Mouse (Mus musculus) cerebellum, adult (tissue): ENCODE data around the gene Stk32c.

Experiments used
- ATAC-seq: cut with Nextera tagmentation; 2 replicates; pipeline ENCODE4 v1.9.2; 2017; ENCODE audit warnings: mild to moderate bottlenecking, moderate library complexity, mixed read lengths; ENCODE audit not compliant: insufficient number of reproducible peaks, low FRiP score, low TSS enrichment

The Stk32c gene

GRCm38 (mm10) chr7:139230241-139230640 lies 17.1 kb upstream of the Stk32c start:
- no peak for ATAC-seq

DNA sequence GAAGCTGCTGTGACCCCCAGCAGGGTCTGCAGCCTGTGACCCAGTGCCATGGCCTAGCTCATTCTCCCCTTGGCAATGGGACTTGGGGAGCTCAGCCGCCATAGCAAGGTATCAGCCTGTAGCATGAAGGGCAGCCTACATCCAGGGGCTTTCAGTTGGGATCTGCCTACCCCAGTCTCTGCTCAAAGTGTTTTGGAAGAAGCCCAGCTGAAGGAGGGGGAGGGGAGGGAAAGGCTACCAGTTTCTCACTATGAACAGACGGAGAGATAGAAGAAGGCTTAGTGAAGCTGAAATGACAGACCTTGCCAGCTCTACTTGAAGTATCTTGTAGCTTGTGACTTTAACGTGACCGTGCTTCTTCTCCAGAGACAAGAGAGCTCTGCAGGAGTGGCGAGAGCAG lies 16.7 kb upstream of the Stk32c start:
- ATAC-seq = no peak

DNA sequence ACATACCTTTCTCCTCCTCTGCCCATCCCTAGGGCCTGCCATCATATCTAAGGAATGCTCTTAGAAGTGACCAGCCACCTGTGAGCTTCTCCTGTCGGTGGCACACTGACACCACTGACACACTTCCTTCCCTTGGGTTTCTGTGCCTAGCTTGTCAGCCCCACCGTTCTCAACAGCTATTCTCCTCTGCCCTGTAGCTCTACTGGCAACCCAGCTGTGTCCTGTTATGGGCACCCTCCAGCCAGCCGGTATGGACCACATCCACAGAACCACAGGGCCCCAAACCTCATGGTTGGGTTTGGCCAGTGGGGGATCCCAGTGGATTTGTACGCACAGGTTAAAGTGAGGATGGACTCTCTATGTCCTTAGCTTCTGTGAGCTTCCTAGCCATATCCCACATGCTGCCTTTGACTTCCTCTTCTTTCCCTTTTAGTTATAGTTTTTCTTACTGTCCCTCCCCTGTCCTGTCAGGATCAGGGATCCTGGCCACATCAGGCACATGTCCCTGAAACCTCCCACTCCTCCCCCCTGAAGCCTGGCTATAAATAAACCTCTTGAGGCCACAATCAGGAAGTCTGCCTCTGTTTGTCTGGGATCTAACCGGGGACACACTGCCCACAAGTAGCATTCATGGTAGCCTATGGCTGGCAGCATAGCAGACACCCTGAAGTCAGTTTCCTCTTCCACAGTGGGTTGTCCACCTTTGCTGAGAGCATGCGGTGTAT lies 15.5 kb upstream of the Stk32c start:
- ATAC-seq = no peak

GRCm38 (mm10) chr7:139226416-139226815 lies 13.3 kb upstream of the Stk32c start:
- ATAC-seq = no peak

DNA sequence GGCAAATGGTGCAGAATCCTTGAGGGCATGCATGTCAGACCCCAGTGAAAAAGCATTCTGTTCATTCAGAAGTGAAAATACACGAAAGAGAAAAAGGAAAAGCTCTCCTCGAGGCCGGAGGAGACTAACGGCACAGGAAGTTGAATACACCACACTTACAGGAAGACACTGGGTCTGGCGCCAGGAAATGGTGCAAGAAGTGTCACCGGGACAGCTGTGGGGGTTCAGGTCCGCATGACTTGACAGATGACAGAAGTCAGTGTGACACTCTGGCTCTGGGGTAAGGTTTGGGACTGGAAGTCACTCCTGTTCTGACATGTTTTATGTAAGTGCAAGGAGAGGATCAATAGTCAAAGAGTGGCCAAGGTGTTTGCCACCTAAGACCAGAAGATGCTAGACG lies 11.6 kb upstream of the Stk32c start:
- ATAC-seq = no peak

- no peak for ATAC-seq
Measured at GRCm38 (mm10) chr7:139224070-139224469, 11.0 kb upstream of the Stk32c start.

- ATAC-seq = no peak
Measured at GRCm38 (mm10) chr7:139222341-139222740, 9.2 kb upstream of the Stk32c start.

DNA sequence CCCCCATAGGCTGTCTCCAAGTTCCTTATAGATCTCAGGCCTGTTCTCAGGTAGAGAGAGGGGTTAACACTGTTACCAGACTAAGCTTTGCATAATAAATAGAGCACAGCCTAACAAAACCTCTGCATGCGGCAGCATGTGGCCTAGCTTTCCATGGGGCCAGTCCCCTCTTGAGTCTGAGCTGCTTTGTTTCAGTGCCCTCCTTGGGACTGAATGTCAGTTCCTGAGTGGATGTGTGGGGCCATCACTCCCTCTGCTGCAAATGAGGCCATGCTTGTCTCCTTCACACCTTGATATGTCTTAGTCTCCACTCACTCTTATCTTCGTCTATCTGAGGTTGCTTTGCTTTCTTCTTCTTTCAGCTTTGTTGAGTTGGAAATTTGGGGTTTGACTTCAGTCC lies 8.7 kb upstream of the Stk32c start:
- no peak for ATAC-seq

DNA sequence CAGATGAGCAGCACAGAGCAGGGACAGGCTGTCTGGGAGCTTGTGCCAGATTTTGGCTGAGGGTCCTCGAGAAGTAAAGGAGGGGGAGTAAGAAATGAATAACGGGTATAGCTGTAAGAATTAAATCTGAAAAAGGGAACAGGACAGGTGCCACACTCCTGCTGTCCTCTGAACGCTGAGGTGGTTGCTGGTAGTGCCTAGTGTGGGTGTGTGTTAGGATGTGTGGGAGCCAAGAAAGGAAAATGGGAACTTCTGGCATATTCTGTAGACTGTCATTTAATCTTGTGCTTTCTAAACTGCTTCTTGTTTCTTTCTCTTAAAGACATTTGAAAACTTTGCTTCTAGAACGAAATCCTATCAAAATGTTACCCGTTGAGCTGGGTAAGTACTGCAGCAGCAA lies 8.0 kb upstream of the Stk32c start:
- ATAC-seq = no peak

DNA sequence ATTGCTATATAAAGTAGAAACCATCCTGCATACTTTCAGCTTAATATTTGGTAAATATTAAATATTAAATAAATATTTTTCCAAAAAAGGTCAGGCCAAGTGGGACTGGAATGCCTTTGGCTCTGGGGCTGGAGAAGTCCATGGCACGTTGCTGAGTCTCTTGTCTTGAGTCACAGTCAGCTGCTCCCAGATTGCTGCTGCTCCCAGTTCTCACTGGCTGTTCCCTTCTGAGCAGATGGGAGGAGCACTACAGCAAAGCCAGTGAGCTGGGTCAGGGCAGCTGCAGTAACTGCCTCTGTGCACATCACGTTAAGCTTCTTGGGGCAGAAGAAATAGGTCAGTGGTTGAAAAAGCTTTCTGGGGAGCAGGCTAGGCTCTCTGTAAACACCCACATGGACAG lies 7.2 kb upstream of the Stk32c start:
- ATAC-seq = no peak

DNA sequence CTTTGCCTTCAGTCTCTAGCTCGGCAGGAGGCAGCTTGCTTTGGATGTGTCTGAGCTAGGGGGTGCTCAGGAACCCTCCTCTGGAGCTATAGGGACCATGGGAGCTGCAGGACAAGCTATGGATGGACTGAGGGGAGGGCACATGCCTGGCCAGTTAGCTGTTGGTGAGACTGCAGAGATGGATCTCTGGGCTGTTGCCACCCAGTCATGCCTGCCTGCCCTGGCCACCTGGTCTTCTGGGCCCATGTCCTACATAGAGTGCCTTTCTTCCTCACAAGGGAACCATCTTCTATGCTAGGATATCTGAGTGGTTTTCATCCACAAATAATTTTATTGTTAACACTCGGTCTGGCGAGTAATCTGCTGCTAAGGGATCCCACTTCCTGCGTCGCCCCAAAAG lies 6.4 kb upstream of the Stk32c start:
- ATAC-seq = no peak

DNA sequence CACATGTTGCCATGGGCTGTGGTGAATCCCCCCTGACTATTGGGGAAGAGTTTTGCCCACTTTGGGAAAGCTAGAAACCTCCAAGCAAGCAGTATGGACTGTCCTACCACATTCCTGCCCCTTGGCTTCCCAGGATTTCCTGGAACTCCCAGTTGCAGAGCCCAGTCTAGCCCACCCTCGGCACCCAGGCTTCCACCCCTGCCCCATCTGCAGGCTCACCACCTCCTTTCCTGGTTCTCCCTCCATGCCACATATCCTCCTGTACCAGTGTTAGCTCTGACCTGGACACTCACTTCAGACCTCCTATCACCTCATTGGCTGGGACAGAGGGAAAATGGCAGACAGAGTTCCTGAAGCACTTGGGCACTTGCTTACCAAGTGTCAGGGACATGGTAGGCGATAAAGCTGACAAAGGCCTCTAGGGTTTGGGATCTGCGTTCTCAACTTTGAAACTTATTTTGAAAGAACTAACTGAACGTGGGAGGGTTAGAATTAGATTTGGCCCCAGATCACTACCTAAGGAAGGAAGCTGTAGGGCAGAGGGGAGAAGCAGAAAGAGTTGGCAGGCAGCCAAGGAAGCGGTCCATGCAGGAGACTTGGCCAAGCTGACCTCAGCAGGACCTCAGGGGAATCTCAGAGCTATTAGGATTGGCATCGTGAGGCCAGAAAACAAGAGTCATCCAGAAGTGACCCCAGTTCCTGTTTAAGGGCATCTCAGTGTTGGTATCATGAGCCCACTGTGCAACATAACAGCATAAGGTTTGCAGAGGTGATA lies 5.7 kb upstream of the Stk32c start:
- ATAC-seq = no peak

GRCm38 (mm10) chr7:139217046-139217445 lies 3.9 kb upstream of the Stk32c start:
- ATAC-seq = no peak

- no peak for ATAC-seq
Measured at GRCm38 (mm10) chr7:139216464-139216863, 3.4 kb upstream of the Stk32c start.

DNA sequence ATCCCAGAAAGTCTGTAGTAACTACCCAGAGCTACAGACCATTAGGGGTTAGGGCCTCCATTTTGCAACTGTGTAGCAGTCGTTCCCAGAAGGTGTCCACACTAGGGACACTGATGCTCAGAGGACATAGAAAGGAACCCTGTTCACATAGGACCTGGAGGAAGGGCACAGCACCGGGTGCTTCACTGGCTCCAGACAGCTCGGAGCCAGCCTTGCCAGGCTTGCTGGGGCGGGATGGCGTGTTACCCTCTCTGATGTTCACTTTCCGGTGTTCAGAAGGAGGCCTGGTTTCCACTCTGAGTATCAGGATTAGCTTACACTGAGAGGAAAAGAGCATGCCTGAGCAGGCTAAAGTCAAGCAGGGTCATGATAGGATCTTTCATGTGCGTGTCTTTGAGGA lies 2.8 kb upstream of the Stk32c start:
- ATAC-seq = no peak

GRCm38 (mm10) chr7:139215516-139215915 lies 2.4 kb upstream of the Stk32c start:
- ATAC-seq = no peak

GRCm38 (mm10) chr7:139214596-139215340 lies 1.7 kb upstream of the Stk32c start:
- ATAC-seq = no peak

DNA sequence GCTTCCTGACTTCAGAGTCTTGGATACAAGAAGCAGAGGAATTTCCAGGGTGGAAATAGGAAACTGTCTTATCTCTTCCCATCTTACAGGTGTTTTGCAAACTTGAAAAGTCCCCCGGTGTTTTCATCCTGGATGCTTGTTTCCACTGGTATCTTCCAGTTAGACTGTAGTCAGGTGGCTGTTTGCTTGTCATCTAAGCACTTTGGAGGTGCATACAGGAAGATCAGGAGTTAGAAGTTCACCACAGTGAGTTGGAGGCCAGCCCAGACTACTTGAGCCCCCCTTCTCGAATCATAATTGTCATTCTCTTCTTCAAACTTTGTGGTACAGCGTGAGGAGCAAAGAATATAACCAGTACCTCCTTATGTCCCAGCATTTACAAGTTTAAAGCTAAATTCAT lies 1.1 kb upstream of the Stk32c start:
- no peak for ATAC-seq

- ATAC-seq = no peak
Measured at GRCm38 (mm10) chr7:139213751-139214150, 644 bp upstream of the Stk32c start.

DNA sequence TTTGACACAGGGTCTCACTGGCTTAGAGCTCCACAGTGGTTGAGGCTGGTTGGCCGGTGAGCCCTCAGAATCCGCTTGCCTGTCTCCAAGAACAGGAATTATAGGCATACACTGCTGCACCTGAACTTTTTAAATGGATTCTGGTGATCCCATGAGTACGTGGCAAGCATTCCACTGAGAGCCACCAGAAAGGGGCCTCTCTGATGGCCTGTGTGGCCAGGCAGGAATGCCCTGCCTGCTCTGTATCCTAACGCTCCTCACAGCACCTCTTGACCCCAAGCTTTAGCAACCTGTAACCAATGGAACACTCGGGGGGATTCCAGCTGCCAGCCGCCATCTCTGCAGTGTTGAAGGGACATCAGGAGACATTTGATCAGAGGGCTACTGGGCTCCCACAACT lies 1.3 kb downstream of the Stk32c start:
- ATAC-seq = no peak

GRCm38 (mm10) chr7:139208773-139209095 lies 4.4 kb downstream of the Stk32c start:
- ATAC-seq = no peak
